Mouse (Mus musculus): Measurements from ENCODE around the gene Dusp8.

Gene Dusp8

DNA sequence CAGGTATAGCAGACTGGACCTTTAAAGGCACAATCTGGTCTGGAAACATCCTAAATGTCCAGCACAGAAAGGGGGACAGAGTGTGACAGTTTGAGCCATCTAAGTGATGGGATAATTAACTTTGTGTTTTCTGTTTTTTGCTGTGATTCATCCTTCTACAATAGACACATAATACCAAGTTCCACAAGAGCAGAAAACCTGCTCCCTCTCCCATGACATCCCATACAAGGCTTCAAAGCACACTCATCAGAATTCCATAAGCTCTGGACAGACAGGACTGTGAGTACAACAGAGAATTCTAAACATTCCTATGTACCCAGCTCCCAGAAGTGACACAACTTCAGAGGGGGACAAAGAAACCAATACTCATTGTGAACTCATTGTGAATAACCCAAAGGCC lies 45.1 kb downstream of the Dusp8 start:
- in situ Hi-C loops (cut with MboI, MseI): no loop called here

DNA sequence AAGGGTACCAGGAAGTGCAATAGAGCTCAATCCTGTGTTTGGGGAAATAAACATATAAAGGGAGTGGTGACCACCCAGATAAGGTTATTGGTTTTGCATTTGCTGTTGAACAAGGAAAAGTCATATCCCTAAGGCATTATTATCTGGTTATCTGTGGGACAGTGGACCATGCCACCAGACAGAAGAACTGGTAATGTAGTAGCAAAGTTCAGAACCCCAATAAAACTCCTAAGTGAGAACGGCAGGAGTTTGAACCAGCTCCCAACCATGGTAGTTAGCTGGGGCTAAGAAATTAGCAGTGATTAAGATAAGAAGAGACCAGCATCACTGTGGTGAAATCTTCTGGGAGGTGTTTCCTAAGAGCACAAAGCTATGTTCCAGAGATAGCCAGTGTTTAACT lies 49.7 kb downstream of the Dusp8 start:
- in situ Hi-C loops (cut with MboI, MseI): no loop called here

DNA sequence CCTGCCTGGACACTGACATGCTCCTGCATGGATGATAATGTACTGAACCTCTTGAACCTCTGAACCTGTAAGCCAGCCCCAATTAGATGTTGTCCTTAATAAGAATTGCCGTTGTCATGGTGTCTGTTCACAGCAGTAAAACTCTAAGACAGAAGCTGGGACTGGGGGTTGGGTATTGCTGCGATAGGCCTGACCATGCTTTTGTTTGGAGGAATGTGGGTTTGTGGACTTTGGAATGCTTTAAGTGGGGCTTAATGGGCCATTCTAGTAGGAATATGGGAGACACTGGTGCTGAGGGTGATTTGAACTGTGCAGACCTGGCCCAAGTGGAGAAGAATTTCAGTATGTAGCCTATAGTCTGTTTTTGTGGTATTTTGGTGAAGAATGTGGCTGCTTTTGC lies 50.3 kb downstream of the Dusp8 start:
- in situ Hi-C loops (cut with MboI, MseI): no loop called here

DNA sequence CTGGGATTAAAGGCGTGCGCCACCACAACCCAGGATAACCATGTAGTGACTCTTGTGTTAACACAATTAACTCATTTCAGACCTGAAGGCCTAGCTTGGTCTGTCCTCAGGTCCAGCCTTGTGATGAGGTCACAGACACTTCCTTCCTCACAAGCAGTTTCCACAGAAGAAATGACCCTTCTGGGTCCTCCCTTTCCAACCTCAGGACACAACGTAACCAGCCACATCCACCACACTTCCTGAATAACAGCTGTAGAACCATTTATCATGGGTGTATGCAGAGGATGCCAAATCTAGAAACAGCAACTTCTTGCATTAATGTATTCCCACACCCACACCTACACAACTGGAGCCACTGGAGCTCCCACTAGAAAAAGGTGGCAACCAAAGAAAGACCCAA lies 54.9 kb downstream of the Dusp8 start:
- in situ Hi-C loops (cut with MboI, MseI): no loop called here

DNA sequence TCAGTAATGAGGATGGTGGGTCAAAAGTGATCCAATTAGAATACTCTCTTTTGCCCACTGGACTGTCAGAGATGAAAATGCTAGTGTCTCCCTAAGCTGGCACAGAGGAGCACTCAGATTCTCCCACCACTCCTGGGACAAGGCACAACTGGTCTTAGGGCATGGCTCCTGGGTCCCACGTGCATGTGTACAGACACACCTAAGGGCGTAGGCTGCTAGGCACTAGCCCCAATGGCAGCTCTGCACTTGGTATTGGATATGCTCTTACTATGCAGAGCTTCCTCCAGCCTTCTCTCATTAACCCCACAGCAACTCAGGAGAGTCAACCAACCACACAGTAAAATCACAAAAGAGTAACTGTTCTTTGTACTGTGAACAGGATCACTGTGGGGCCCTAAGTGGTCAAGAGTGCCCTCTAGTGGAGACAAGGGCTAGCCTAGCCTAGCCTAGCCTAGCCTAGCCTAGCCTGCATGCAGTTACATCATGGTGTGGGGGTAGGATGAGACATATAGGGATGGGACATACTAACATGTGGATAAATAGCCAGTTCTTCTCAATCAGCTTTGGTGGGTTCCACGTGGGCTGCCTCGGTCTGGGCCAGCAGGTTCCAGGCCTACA lies 58.0 kb downstream of the Dusp8 start:
- in situ Hi-C loops (cut with MboI, MseI): no loop called here

DNA sequence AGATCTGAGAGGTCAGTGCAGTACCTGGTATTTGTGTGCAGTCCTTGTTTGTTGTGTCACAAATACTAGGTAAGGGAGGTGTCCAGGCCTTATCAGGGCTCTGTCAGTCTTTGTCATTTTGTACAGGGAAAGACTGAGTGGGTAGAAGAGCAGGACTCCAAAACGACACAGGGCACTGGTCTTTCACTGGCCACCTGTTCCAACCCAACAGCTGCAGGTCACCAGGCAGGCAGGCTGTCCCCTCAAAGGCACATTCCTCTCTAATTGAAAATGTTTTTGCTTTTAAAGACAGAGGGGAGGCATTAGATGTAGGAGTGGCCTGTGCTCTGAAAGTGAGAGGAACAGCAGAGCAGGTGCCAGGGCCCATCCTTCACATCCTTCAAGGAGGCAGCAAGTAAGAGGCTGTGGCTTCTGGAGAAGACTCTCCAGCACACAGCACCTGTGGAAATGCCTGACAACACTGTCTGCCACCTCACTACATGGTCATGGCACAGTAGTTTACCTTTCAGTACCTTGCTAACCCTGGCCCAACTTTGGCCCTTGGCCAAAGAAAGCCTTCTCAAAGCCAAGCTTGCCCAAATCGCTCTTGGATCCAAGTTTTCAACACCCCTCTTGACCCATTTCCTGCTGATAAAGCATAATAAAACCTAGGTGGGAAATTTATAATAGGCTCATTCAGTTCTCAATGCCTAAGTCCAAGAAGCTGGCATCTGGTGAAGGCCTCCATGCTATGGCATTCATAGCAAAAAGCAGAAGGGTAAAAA lies 60.4 kb downstream of the Dusp8 start:
- in situ Hi-C loops (cut with MboI, MseI): no loop called here

DNA sequence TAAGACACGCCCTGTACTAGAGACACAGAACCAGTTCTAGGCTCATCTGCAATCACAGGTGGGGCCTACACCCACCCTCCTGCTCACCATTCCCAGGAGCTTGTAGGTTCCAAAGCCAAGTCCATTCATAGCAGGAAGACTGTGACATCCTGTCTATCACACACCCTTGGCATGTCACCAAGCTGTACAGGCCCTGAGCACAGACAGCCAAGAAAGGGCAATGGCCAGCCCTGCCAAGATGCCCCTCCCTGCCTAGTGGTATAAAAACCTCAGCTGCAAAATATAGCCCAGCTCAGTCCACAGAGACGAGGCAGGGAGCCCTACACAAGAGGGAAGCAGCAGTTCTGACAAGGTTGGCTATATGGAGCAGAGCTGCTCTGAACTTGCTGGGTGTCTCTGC lies 61.4 kb downstream of the Dusp8 start:
- in situ Hi-C loops (cut with MboI, MseI): no loop called here

DNA sequence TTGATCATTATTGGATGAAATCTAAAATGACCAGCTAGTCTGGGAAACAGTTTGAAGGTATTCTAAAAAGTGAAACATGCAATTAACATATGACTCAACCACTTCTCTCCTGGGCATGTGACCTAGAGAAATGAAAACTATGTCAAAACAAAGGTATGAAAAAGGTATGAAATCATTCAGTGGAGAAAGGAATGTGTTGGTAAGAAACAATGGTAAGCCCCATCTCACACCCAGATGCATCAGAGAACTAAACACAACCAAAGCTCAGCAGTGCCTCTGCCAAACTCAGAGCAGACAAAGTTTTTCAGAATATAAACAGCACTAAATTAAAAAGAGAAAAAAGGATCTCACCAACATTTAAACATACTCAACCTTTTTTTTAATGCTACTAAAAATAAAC lies 65.6 kb downstream of the Dusp8 start:
- in situ Hi-C loops (cut with MboI, MseI): no loop called here

Data from regulatory T cell (primary cell).